Comparison of ENCODE assay signal across 8 mouse cellular contexts in the genomic region with DNA sequence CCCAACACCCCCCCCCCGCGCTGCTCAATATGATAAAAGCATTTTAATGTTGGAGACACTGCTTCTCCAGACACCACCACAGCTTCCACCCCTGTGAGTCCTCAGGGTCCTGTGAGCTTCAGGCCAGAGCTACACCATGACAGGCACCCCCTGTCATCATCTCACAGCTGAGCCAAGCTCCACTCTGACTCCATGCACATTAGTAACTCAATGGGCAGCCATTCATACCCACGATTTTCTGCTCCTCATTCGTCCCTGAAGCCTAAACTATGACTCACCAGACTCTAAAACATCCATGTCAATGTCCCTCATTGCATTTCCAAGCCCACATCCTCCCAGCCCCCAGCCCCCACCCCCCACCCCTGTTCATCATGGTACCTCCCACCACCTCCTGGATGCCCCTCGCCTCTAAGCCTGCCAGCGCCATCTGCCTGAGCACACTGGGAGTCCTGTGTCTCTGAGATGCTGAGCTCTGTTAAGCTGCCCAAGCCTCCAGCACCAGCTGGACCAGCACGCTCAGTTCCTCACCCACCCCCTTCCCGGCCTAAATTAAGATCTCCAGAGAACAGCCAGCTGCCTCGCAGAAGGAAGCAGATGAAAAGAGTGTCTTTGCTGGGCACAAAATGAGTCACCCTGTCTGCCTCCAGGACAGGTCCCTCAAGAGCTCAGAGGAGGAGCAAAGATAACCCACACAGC. TPM values are rescaled to one million over a fixed set of nuclear protein-coding genes. Genes with fewer than 3 reads are reported as not detected.
DNase-seq lines count a peak whose midpoint lies in the region; ATAC-seq lines count a peak whose summit lies in the region.

No protein-coding gene starts in this region.

- ATAC-seq in hindbrain, embryonic 13.5 days (ENCODE audit: low FRiP score): peak; percentile 60
- ATAC-seq in stomach, embryonic 15.5 days (ENCODE audit: insufficient read depth, low FRiP score, low read depth): 0 out of 2 replicates have a peak, but pooled peaks have one; percentile 38
- no peak for ATAC-seq in liver, embryonic 11.5 days (replicated peaks; ENCODE audit: low FRiP score)

- no peak overlapping the region for H3K4me2 ChIP-seq in hindbrain, embryonic 13.5 days
- H3K4me2 ChIP-seq in stomach, embryonic 15.5 days: no peak overlapping the region
- H3K4me2 ChIP-seq in liver, embryonic 11.5 days: no peak overlapping the region

- H3K4me3 ChIP-seq in hindbrain, embryonic 13.5 days: no peak overlapping the region
- H3K4me3 ChIP-seq in stomach, embryonic 15.5 days (replicated peaks): no peak overlapping the region
- H3K4me3 ChIP-seq in liver, embryonic 11.5 days (ENCODE audit: low read depth, low read length): no peak overlapping the region

- H3K9ac ChIP-seq in hindbrain, embryonic 13.5 days: no peak overlapping the region
- no peak overlapping the region for H3K9ac ChIP-seq in stomach, embryonic 15.5 days
- H3K9ac ChIP-seq in liver, embryonic 11.5 days (ENCODE audit: low read depth, low read length): no peak overlapping the region

- peaks cover 84% of the 10 kb centered on the region for H3K4me1 ChIP-seq in hindbrain, embryonic 13.5 days (replicated peaks)
- no peaks in the 10 kb centered on the region for H3K4me1 ChIP-seq in stomach, embryonic 15.5 days
- no peaks in the 10 kb centered on the region for H3K4me1 ChIP-seq in liver, embryonic 11.5 days (replicated peaks; ENCODE audit: control insufficient read depth, insufficient read depth, low read length)

- 23% methylated on average over 9 of the region's 9 CpGs for WGBS in hindbrain, embryonic 13.5 days
- 44% methylated on average over 9 of the region's 9 CpGs for WGBS in stomach, embryonic 15.5 days
- 49% methylated on average over 9 of the region's 9 CpGs for whole genome bisulfite sequencing in liver, embryonic 11.5 days

- H3K36me3 ChIP-seq in hindbrain, embryonic 13.5 days: no peaks in the 10 kb centered on the region; the same call in 1 of the 2 replicates
- H3K36me3 ChIP-seq in stomach, embryonic 15.5 days: no peaks in the 10 kb centered on the region
- H3K36me3 ChIP-seq in liver, embryonic 11.5 days (ENCODE audit: control insufficient read depth, insufficient read depth, low read length): no peaks in the 10 kb centered on the region

- peak overlapping the region; percentile 75 for H3K27ac ChIP-seq in hindbrain, embryonic 13.5 days
- H3K27ac ChIP-seq in stomach, embryonic 15.5 days: no peak overlapping the region
- H3K27ac ChIP-seq in liver, embryonic 11.5 days (ENCODE audit: low read depth, low read length): no peak overlapping the region

- peaks cover 36% of the 10 kb centered on the region for H3K27me3 ChIP-seq in hindbrain, embryonic 13.5 days
- no peaks in the 10 kb centered on the region for H3K27me3 ChIP-seq in stomach, embryonic 15.5 days (replicated peaks)
- H3K27me3 ChIP-seq in liver, embryonic 11.5 days (replicated peaks; ENCODE audit: control insufficient read depth, insufficient read depth, low read length): no peaks in the 10 kb centered on the region; the same call in 1 of the 2 replicates

- DNase-seq in adrenal gland, adult (ENCODE audit: inconsistent age in 2 of 2, low spot score in 1 of 2): peak; percentile 66 to 76
- no peak for DNase-seq in adrenal gland, postnatal 4 days (ENCODE audit: low spot score in 2 of 2)
- DNase-seq in embryo, embryonic 10.5 days (ENCODE audit: low spot score): peak; percentile 68
- DNase-seq in lung, postnatal 4 days: peak; percentile 37 to 70
- no peak for DNase-seq in liver, embryonic 11.5 days (ENCODE audit: low spot score)
- DNase-seq in spleen, adult 18-20 months: no peak

- no peaks in the 10 kb centered on the region for H3K9me3 ChIP-seq in hindbrain, embryonic 13.5 days
- no peaks in the 10 kb centered on the region for H3K9me3 ChIP-seq in stomach, embryonic 15.5 days
- no peaks in the 10 kb centered on the region for H3K9me3 ChIP-seq in liver, embryonic 11.5 days (ENCODE audit: control insufficient read depth, low read length)

RNA-seq across cellular contexts. Expression of gene Slit1, which starts 46.2 kb away (rescaled TPM):
- total RNA-seq in adrenal gland, postnatal 4 days (2021): 1 to 10 TPM; 7.1 to 8.3 TPM
- 22.3 and 25.6 TPM in 2 replicates for polyA plus RNA-seq in hindbrain, embryonic 13.5 days (2015; fragmentation: Nextera tagmentation; extraction: Ambion mirVana)
- 1.1 and 1.5 TPM in 2 replicates for polyA plus RNA-seq in stomach, embryonic 15.5 days (2015; fragmentation: Nextera tagmentation; extraction: Ambion mirVana)
- 0.16 and 0.26 TPM in 2 replicates for polyA plus RNA-seq in liver, embryonic 11.5 days (2014; fragmentation: Nextera tagmentation; extraction: Ambion mirVana)

Comparison
In these comparisons a context has a peak if more than half of its experiments do, and no peak if none do; other contexts are left out.
1. DNase-seq: peak in adrenal gland, adult (2 of 2), embryo, embryonic 10.5 days (single experiment) and lung, postnatal 4 days (2 of 2); none in adrenal gland, postnatal 4 days (0 of 2), liver, embryonic 11.5 days (single experiment) and spleen, adult 18-20 months (0 of 2).